ENCODE assay signal across 18 mouse cellular contexts in the genomic region with DNA sequence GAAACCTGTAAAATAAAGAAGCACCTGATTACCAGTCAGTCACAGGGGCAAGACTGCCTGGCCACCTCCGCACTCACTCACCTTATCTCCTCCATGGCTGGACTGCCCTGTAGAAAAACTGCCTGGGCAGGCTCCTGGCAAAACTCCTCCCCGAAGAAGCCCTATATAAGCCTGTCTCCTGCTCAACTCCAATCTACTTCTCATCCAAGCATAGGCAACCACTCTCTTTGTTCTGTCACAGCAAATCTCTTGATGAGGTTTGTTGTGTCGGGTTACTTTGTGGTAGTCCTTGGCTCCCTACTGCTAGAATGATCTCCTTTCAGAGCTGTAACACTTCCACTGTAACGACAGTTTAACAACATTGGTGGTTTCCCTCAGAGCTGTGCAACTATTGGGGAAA. TPM values are rescaled to one million over a fixed set of nuclear protein-coding genes. Genes with fewer than 3 reads are reported as not detected.
DNase-seq lines count a peak whose midpoint lies in the region; ATAC-seq and TF ChIP-seq lines count a peak whose summit lies in the region.
"Had no signal": no experiment of that assay in that cellular context is flagged by ENCODE, and none has a peak within 500 bp of the region (broad histone marks: within the 10 kb centered on the region; RNA-seq: fewer than 3 reads in every experiment).

No protein-coding gene starts in this region.

- 25% methylated on average over 4 of the region's 4 CpGs for WGBS in heart, embryonic 16.5 days
- WGBS in liver, postnatal 0 days (ENCODE audit: insufficient replicate concordance), result 39% methylated on average over 4 of the region's 4 CpGs

- DNase-seq in heart, adult 18-20 months, result no peak
- DNase-seq in MEL (ENCODE audit: low read depth, low spot score) (peak; percentile 62), liver (peak; percentile 66)
- DNase-seq in liver, postnatal 0 days, result no peak
- no peak for DNase-seq in spleen, postnatal 4 days (ENCODE audit: low spot score in 2 of 2)
- no peak for DNase-seq in right cerebral cortex, postnatal 25 days
- DNase-seq: adrenal gland, postnatal 14 days; cerebellum, adult 18-20 months; cerebellum, postnatal 25 days; embryo, embryonic 11 days; kidney, adult 2 months; kidney, postnatal 10 days; layer of hippocampus, postnatal 36 days; lung, postnatal 10 days had no signal

- no peaks in the 10 kb centered on the region for H3K9me3 ChIP-seq in heart, embryonic 16.5 days (replicated peaks; ENCODE audit: control insufficient read depth, low read length)
- H3K9me3 ChIP-seq in MEL (replicated peaks; ENCODE audit: insufficient read depth, low read length), result no peaks in the 10 kb centered on the region
- no peaks in the 10 kb centered on the region for H3K9me3 ChIP-seq in liver, postnatal 0 days (ENCODE audit: low read length)
- H3K9me3 ChIP-seq: midbrain, embryonic 15.5 days had no signal

- H3K36me3 ChIP-seq in heart, embryonic 16.5 days (ENCODE audit: control insufficient read depth, insufficient read depth), result no peaks in the 10 kb centered on the region
- peaks cover 0 to 41% of the 10 kb centered on the region in 2 experiments; a peak in 2 of 4 replicates for H3K36me3 ChIP-seq in MEL (ENCODE audit: control insufficient read depth in 1 of 2, insufficient read depth in 2 of 2, low read length in 2 of 2)
- no peaks in the 10 kb centered on the region for H3K36me3 ChIP-seq in liver, postnatal 0 days (replicated peaks; ENCODE audit: insufficient read depth, low read length)
- H3K36me3 ChIP-seq: midbrain, embryonic 15.5 days had no signal

- H3K4me3 ChIP-seq in heart, embryonic 16.5 days (ENCODE audit: low read length), result no peak overlapping the region
- no peak overlapping the region for H3K4me3 ChIP-seq in MEL (ENCODE audit: control insufficient read depth in 1 of 2, insufficient read depth in 1 of 2, low read depth in 2 of 2, low read length in 2 of 2)
- no peak overlapping the region for H3K4me3 ChIP-seq in liver, postnatal 0 days (ENCODE audit: low read depth, low read length)
- H3K4me3 ChIP-seq: midbrain, embryonic 15.5 days had no signal

- H3K4me2 ChIP-seq in heart, embryonic 16.5 days (ENCODE audit: low read depth, low read length), result no peak overlapping the region
- H3K4me2 ChIP-seq in liver, postnatal 0 days (ENCODE audit: low read depth, low read length), result no peak overlapping the region
- H3K4me2 ChIP-seq: midbrain, embryonic 15.5 days had no signal

- H3K4me1 ChIP-seq in heart, embryonic 16.5 days (ENCODE audit: control insufficient read depth, insufficient read depth, low read length), result peaks cover 31% of the 10 kb centered on the region
- peaks cover 26 to 27% of the 10 kb centered on the region in 2 experiments for H3K4me1 ChIP-seq in MEL (ENCODE audit: control insufficient read depth in 1 of 2, insufficient read depth in 2 of 2, low read length in 2 of 2)
- peaks cover 57% of the 10 kb centered on the region for H3K4me1 ChIP-seq in liver, postnatal 0 days (ENCODE audit: insufficient read depth)

- no peaks in the 10 kb centered on the region for H3K27me3 ChIP-seq in heart, embryonic 16.5 days (ENCODE audit: control insufficient read depth, insufficient read depth, low read length)
- no peaks in the 10 kb centered on the region for H3K27me3 ChIP-seq in MEL (ENCODE audit: control insufficient read depth in 1 of 2, insufficient read depth in 2 of 2, low read length in 2 of 2)
- no peaks in the 10 kb centered on the region for H3K27me3 ChIP-seq in liver, postnatal 0 days (ENCODE audit: insufficient read depth, low read length)
- H3K27me3 ChIP-seq: midbrain, embryonic 15.5 days had no signal

- 0 out of 2 replicates have a peak overlapping the region, but pooled peaks have one; percentile 34 for H3K9ac ChIP-seq in heart, embryonic 16.5 days (ENCODE audit: low read length)
- H3K9ac ChIP-seq in MEL (ENCODE audit: control insufficient read depth, low read depth, low read length, poor library complexity, severe bottlenecking), result peak overlapping the region; percentile 18; the same call in 1 of the 2 replicates
- 0 out of 2 replicates have a peak overlapping the region, but pooled peaks have one; percentile 12 for H3K9ac ChIP-seq in liver, postnatal 0 days (replicated peaks)
- H3K9ac ChIP-seq: midbrain, embryonic 15.5 days had no signal

- TF ChIP-seq RAD21 in MEL (IDR thresholded peaks at IDR 0.05; ENCODE audit: low read depth, low read length), result no peak

- no peak for ATAC-seq in heart, embryonic 16.5 days (replicated peaks; ENCODE audit: extremely low read depth, insufficient read depth, low FRiP score)
- ATAC-seq in liver, postnatal 0 days, result no peak
- ATAC-seq: activated CD4-positive, CD25-positive, alpha-beta regulatory T cell, adult 4 months; forebrain, embryonic 16.5 days; midbrain, embryonic 15.5 days had no signal

- H3K79me2 ChIP-seq in MEL (ENCODE audit: control insufficient read depth, insufficient read depth, low read length, poor library complexity), result peaks cover 15% of the 10 kb centered on the region

- H3K27ac ChIP-seq in heart, embryonic 16.5 days (ENCODE audit: low read length), result no peak overlapping the region
- H3K27ac ChIP-seq in MEL (ENCODE audit: control insufficient read depth, low read depth, low read length), result peak overlapping the region; percentile 20; the same call in 1 of the 2 replicates
- no peak overlapping the region for H3K27ac ChIP-seq in liver, postnatal 0 days (ENCODE audit: low read depth)
- H3K27ac ChIP-seq: midbrain, embryonic 15.5 days had no signal

- TF ChIP-seq POLR2A in MEL (IDR thresholded peaks at IDR 0.05; ENCODE audit: control insufficient read depth in 1 of 2, insufficient read depth in 1 of 2, low read depth in 1 of 2, low read length in 2 of 2, poor library complexity in 1 of 2), result no peak

- TF ChIP-seq EP300 in MEL (IDR thresholded peaks at IDR 0.05; ENCODE audit: low read depth in 1 of 2, low read length in 2 of 2), result 0 out of 4 replicates have a peak, but pooled peaks of 1 of the 2 experiments have one; percentile 43
- TF ChIP-seq EP300 in liver, postnatal 0 days (IDR thresholded peaks at IDR 0.05; ENCODE audit: low read depth), result no peak

- no peak for TF ChIP-seq CTCF in MEL (IDR thresholded peaks at IDR 0.05 in 2 of 3, conservative IDR thresholded peaks at IDR 0.05 in 1 of 3; ENCODE audit: control insufficient read depth in 1 of 3, insufficient read depth in 1 of 3, low read depth in 2 of 3, low read length in 3 of 3, poor library complexity in 1 of 3, severe bottlenecking in 1 of 3)
- no peak for TF ChIP-seq CTCF in liver, postnatal 0 days (IDR thresholded peaks at IDR 0.05; ENCODE audit: low read depth)

TF ChIP-seq in MEL, 35 proteins besides CTCF, POLR2A, EP300 and RAD21 (continues in another document):
- no peak for TF ChIP-seq USF2 (IDR thresholded peaks at IDR 0.05; ENCODE audit: borderline replicate concordance in 1 of 2, insufficient read depth in 1 of 2, low read depth in 1 of 2, low read length in 2 of 2)
- TF ChIP-seq NELFE (IDR thresholded peaks at IDR 0.05; ENCODE audit: low read depth, low read length), result peak; percentile 41; the same call in 1 of the 2 replicates
- no peak for TF ChIP-seq MYC (IDR thresholded peaks at IDR 0.05; ENCODE audit: low read depth, low read length)
- TF ChIP-seq NRF1 (IDR thresholded peaks at IDR 0.05; ENCODE audit: insufficient read depth, low read depth, low read length, poor library complexity, severe bottlenecking), result 0 out of 2 replicates have a peak, but pooled peaks have one; percentile 9
- peak; percentile 58; the same call in 1 of the 2 replicates for TF ChIP-seq ZMIZ1 (IDR thresholded peaks at IDR 0.05; ENCODE audit: low read depth, low read length)
- no peak for TF ChIP-seq GATA1 (IDR thresholded peaks at IDR 0.05; ENCODE audit: low read depth, low read length)

RNA-seq across cellular contexts. Expression of gene Cybc1, which starts 3.6 kb away (rescaled TPM):
- 24.5 and 27.1 TPM in 2 replicates for polyA plus RNA-seq in heart, embryonic 16.5 days (2015; fragmentation: Nextera tagmentation; extraction: Ambion mirVana)
- total RNA-seq in heart, adult 18-20 months (2021), result 10 to 100 TPM; 10.2 to 12.6 TPM
- 42.5 and 46.1 TPM in 2 replicates for total RNA-seq in MEL (2012; rRNA removed)
- polyA plus RNA-seq in MEL (2012; ENCODE audit: insufficient read depth in 1 of 2, insufficient read length in 2 of 2, low read depth in 1 of 2, low replicate concordance in 2 of 2, missing spikeins in 1 of 2), result 10 to 100 TPM in 1 of 2 experiments, not detected in 1; 43.6 TPM
- polyA plus RNA-seq in liver, postnatal 0 days (2015; fragmentation: Nextera tagmentation; extraction: Ambion mirVana), result 13.3 and 15.0 TPM in 2 replicates

RNA-seq across cellular contexts. Expression of gene Narf, which starts 4.3 kb away (rescaled TPM):
- 64.9 and 68.4 TPM in 2 replicates for polyA plus RNA-seq in heart, embryonic 16.5 days (2015; fragmentation: Nextera tagmentation; extraction: Ambion mirVana)
- 10 to 100 TPM; 71.4 to 83.6 TPM for total RNA-seq in heart, adult 18-20 months (2021)
- total RNA-seq in MEL (2012; rRNA removed), result 31.9 and 45.3 TPM in 2 replicates
- polyA plus RNA-seq in MEL (2012; ENCODE audit: insufficient read depth in 1 of 2, insufficient read length in 2 of 2, low read depth in 1 of 2, low replicate concordance in 2 of 2, missing spikeins in 1 of 2), result 10 to 100 TPM in 1 of 2 experiments, not detected in 1; 44.9 TPM
- 27.8 and 39.1 TPM in 2 replicates for polyA plus RNA-seq in liver, postnatal 0 days (2015; fragmentation: Nextera tagmentation; extraction: Ambion mirVana)

RNA-seq across cellular contexts. Expression of gene Foxk2, which starts 27.1 kb away (rescaled TPM):
- 4.6 and 6.4 TPM in 2 replicates for polyA plus RNA-seq in heart, embryonic 16.5 days (2015; fragmentation: Nextera tagmentation; extraction: Ambion mirVana)
- 10 to 100 TPM; 17.7 to 18.5 TPM for total RNA-seq in heart, adult 18-20 months (2021)
- total RNA-seq in MEL (2012; rRNA removed), result 59.6 and 64.5 TPM in 2 replicates
- polyA plus RNA-seq in MEL (2012; ENCODE audit: insufficient read depth in 1 of 2, insufficient read length in 2 of 2, low read depth in 1 of 2, low replicate concordance in 2 of 2, missing spikeins in 1 of 2), result 100 to 1,000 TPM in 1 of 2 experiments, 10 to 100 TPM in 1; 68.0 to 317 TPM
- 2.3 and 2.6 TPM in 2 replicates for polyA plus RNA-seq in liver, postnatal 0 days (2015; fragmentation: Nextera tagmentation; extraction: Ambion mirVana)

RNA-seq across cellular contexts. Expression of gene Ogfod3, which starts 28.2 kb away (rescaled TPM):
- polyA plus RNA-seq in heart, embryonic 16.5 days (2015; fragmentation: Nextera tagmentation; extraction: Ambion mirVana), result 28.2 and 32.7 TPM in 2 replicates
- total RNA-seq in heart, adult 18-20 months (2021), result 10 to 100 TPM; 17.0 to 17.9 TPM
- 10.1 and 12.7 TPM in 2 replicates for total RNA-seq in MEL (2012; rRNA removed)
- polyA plus RNA-seq in MEL (2012; ENCODE audit: insufficient read depth in 1 of 2, insufficient read length in 2 of 2, low read depth in 1 of 2, low replicate concordance in 2 of 2, missing spikeins in 1 of 2), result 10 to 100 TPM in 1 of 2 experiments, not detected in 1; 12.3 TPM
- polyA plus RNA-seq in liver, postnatal 0 days (2015; fragmentation: Nextera tagmentation; extraction: Ambion mirVana), result 17.7 and 17.9 TPM in 2 replicates

RNA-seq across cellular contexts. Expression of gene Hexdc, which starts 28.5 kb away (rescaled TPM):
- polyA plus RNA-seq in heart, embryonic 16.5 days (2015; fragmentation: Nextera tagmentation; extraction: Ambion mirVana), result 9.1 and 9.3 TPM in 2 replicates
- total RNA-seq in heart, adult 18-20 months (2021), result 1 to 10 TPM; 7.4 to 8.8 TPM
- 6.4 and 7.1 TPM in 2 replicates for total RNA-seq in MEL (2012; rRNA removed)
- 1 to 10 TPM in 1 of 2 experiments, not detected in 1; 9.0 TPM for polyA plus RNA-seq in MEL (2012; ENCODE audit: insufficient read depth in 1 of 2, insufficient read length in 2 of 2, low read depth in 1 of 2, low replicate concordance in 2 of 2, missing spikeins in 1 of 2)
- 2.3 and 3.2 TPM in 2 replicates for polyA plus RNA-seq in liver, postnatal 0 days (2015; fragmentation: Nextera tagmentation; extraction: Ambion mirVana)

Comparison
In these comparisons a context has a peak if more than half of its experiments do, and no peak if none do; other contexts are left out.
1. DNase-seq: peak in MEL (single experiment) and liver (single experiment); none in heart, adult 18-20 months (0 of 2), liver, postnatal 0 days (single experiment), spleen, postnatal 4 days (0 of 2) and right cerebral cortex, postnatal 25 days (single experiment).
2. Peak in every context shown above with its lines, with median percentiles within 50 percentile points of each other: H3K9ac ChIP-seq.